Mouse (Mus musculus): Measurements from ENCODE around the gene Lbx2. TPM values are rescaled to one million over a fixed set of nuclear protein-coding genes. Genes with fewer than 3 reads are reported as not detected.
A peak's percentile ranks its signal among the peaks of the same experiment; 100 is the strongest.

Gene Lbx2
- total RNA-seq, 2 experiments from 2014 or later, result 7.9 to 15.5 TPM

- peak; percentile 38 to 43 for DNase-seq
These were observed 15.6 kb upstream of the Lbx2 start for GRCm38 (mm10) chr6:83070311-83071219.

DNA sequence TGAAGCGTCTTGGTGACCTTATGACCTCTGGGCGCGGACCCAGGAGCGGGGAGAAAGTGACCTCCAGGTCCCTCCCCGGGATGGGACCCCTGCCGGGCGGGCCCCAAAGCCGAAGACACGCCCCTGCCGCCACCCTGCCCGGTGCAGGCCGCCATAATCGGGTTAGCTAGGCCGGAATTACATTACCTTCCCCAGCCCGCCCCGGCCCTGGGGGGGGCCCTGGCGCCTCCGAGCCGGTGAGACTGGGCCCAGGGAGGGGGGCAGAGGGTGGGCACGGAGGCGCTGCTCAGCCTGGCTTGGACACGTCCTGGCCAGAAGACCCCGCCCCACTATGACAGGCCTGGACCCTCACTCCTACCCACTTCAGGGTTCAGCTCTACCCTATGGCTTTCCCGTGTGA is 14.9 kb upstream of the Lbx2 start:
- peak; percentile 37 to 48 for DNase-seq

DNA sequence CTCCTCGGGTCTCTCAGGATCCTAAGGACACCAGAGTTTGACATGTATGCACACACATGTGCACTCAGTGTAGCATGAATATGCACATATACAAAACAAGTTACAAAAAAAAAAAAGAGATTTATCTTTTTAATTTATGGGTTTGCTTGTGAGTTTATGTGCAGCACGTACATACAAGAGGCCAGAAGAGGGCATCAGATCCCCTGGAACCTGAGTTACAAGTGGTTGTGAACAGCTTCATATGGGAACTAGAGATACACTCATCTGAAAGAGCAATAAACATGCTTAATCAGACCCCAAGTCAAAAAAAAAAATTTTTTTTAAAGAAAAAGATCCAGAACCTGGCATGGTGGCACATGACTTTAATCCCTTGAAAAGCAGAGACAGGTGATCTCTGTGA is 11.2 kb upstream of the Lbx2 start:
- peak in 1 of 2 experiments; percentile 37 for DNase-seq

GRCm38 (mm10) chr6:83077630-83078323 is 8.4 kb upstream of the Lbx2 start, which contains the start of gene Pcgf1:
TSS of gene Pcgf1 (plus strand) at chr6:83077869.
- peak; percentile 55 to 65 for DNase-seq

DNA sequence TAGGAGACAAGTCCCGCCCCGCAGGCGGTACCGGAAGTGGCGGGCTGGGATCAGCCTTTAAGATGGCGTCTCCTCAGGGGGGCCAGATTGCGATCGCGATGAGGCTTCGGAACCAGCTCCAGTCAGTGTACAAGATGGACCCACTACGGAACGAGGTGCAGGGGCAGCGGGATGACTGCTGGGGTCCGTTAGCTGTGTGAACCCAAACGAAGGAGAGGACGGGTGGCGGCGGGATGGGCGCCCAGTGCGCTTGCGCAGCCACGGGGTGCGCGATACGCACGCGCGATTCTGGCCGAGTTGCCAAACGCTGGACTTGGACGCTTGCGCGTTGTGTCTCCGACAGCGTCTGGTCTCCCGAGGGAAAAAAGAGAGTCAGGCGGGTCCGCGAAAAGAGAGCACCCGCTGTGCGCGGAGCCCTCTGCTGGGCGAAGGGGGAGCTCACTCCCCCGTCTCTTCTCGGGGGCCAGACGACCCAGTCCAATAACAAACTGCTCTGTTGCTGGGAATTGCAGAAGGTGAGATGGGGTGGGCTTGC is 7.8 kb upstream of the Lbx2 start:
- peak; percentile 98 to 99 for DNase-seq

DNA sequence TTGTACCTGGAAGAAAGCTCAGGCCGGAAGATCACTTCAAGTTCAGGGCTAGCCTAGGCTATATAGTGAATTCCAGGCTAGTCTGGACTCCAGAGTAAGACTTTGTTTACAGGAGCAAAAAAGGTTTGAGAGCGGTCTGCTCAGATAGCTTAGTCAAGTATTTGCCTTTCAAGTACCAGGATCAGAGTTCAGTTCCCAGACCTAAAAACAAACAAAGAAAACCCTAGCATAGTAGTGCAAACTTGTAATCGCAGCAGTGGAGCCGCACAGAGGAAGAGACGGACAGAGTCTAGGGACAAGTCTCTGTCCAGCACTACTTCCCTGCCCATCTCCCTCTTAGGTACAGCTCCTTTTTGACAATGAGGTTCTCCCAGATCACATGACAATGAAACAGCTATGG is 6.0 kb upstream of the Lbx2 start:
- no peak for DNase-seq

- no peak for DNase-seq
These were observed 2.7 kb upstream of the Lbx2 start for GRCm38 (mm10) chr6:83083497-83083896.

DNA sequence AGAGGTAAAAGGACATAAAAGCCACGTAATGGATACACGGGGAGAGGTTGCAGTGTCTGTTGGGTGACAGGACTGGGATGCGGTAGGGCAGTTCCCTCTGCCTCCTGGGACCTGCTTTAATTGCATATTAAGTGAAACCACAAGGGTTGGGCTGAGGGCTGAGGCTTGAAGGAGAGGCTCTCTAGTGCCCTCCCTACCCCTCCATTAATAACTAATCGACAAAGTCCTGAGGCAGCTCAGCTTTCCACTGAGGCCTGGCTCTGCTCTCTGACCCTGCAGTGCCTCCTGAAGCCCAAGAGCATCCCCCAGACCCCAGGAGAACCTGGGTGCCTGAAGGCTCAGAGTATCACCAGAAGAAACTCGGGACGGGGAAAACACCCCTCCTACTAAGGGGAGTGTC is 1.7 kb upstream of the Lbx2 start:
- DNase-seq, result no peak

DNA sequence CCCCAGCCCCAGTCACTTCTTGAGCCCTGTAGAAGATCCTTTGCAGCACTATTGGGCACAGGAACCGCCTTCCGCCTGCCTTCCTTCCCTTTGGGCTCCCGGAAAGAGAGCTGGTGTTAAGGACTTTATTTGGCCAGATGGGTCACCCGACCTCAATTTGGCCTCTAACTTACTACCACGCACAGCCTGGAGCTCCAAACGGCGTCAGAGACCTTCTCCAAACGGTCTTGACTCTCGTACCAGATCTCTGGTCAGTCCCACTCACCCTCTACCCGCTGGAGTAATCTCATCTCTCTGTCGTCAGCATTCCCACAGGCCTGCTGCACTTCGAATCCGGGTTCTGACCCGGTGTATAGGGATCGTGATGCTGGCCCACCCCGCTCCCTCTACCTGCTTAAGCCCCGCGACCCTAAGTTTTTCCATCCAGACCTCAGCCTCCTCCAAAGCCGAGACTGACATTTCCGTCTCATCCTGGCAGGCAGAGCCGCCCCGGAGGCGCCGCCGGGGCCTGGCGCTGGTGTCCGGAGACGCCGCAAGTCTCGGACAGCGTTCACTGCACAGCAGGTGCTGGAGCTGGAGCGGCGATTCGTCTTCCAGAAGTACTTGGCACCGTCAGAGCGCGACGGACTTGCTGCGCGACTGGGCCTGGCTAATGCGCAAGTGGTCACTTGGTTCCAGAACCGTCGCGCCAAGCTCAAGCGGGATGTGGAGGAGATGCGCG is 1.2 kb downstream of the Lbx2 start:
- peak; percentile 73 to 78 for DNase-seq

DNA sequence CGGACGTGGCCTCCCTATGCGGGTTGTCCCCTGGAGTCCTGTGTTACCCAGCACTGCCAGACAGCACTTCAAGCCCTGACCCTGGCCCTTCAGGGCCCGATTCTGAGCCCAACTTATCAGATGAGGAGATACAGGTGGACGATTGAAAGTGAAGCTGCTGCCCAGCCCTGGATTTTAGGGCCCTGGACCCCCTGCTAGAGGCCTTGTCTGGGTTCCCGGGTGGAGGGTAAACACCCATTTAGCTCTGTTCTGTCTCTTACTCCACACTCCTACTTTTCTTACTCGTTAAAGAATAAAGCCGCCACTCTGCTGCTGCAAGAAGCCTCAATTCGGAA is 1.7 kb downstream of the Lbx2 start:
- DNase-seq, result no peak

- peak; percentile 59 to 75 for DNase-seq
These were observed 6.4 kb downstream of the Lbx2 start for GRCm38 (mm10) chr6:83092416-83093127.

DNA sequence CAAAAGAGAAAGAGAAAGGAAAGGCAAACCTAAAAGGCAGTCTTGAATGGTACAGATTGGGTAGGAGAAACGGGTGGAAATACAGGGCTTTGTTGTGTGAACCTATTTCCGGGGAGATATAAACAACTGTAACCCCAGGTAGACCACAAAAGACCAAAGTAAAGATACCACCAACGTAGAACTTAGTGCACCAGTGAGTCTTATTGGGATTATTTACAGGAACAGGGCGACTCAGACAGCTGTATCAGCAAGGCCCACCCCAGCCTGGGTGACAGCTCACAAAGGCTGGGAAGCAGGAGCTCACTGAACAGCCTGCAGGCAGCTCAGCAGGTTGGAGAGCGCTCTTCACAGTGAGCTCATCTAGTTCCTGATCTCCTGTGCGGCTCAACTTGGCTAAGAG is 9.8 kb downstream of the Lbx2 start:
- DNase-seq, result peak in 1 of 2 experiments; percentile 49

DNA sequence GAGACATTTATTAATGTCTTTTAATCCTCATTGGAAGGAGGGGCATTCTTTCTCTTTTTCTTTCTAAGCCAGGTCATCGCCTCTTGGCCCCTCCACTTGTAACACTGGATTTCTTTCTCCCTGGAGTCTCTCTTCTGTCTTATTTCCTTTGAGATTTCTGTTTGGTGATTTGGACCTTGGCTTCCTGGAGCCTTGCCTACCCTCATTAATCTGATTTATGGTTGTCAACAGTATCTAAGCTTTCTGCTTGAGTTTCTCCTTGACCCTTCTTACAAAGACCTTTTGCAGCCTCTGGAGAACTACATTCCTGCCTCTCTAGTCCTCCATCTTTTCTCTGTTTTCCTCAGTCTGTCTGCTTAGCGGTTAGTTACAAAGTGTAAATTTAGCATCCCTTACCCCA is 12.2 kb downstream of the Lbx2 start:
- peak in 1 of 2 experiments; percentile 64 for DNase-seq

DNA sequence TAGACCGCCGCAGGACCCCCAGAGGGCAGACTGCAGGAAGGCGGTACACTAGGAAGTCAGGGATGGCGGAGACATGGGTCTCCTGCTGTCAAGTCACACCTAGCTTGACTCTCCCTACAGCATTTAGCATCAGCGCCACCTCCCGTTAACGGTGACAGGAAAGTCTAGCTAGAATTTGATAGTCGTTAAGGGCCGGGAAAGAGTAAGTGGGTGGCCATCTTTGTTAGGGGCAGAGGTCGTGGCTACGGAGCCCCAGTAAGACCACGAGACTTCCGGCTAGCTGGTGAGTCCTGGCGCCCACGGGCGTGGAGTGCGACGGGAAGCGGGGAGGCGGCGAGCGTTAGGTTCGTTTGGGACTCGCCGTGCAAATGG is 15.1 kb downstream of the Lbx2 start, which contains the start of the genes Ccdc142 and Gm42688:
Gene Ccdc142, plus strand, starts transcription at position 286 of the 372 bp plus-strand sequence.
Gene Gm42688, plus strand, starts transcription at position 302 of the 372 bp plus-strand sequence.
- peak; percentile 92 for DNase-seq

DNA sequence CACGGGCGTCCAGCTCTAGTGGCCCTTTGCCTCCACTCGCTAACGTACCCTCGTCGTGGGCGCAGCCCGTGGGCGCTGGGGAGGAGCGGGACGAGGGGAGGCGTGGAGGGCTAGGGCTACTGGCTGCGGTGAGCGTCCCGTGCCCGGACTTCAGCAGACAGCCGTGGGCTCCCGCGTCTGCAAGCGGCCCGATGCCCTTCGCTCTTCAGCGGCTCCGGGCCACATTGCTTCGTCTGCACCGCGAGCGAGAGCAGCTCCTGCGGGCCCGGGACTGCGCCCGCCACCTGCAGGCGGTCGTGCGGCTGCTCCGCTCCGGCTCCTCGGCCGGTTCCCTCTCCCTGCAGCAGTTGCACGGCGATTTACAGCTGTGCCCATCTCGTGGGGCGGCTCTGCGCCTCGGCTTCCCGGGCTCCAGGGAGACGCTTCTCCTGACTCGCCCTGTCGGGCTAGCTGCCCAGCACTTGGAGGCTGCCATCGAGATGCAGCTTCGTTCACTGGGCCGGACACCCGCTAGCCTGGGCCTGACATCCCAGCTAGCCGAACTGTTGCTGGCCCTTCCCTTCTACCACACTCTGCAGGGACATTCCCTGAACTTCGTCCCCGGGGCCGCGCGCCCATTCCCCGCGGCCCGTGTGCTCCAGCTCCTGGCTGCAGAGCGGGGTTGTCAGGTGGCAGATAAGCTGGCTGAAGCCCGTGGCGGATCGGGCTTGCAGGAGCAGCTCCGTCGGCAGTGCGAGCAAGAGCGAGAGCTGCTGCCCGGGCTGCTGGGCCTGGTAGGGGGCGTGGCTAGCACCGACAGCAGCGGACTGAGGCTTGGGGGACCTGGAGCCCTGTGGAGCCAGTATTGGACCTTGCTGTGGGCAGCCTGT is 15.8 kb downstream of the Lbx2 start:
- DNase-seq, result peak; percentile 80 to 88

DNA sequence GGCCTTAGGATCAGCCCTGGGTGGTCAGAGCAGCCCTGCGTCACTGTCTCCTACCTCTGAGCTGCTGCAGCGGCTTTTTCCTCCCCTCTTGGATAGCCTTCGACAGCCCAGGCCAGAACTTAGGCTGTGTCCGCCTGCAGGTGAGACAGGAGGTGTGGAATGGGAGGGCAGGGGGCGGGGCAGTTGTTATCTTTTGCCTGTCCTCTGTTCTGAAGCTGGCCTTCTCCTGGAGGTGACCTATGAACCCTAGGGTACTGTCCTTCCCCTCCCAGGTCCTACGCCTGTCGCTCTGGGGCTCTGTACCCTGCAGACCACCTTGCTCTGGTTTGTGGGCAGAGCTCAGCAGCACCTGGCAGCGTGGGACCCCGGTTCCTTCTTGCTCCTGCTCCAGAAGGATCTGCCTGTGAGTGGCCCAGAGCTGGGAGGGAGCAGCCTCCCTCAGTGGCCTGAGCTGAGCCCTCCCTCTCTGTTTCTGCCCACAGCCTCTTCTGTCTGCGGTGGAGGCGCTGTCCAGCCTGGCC is 17.0 kb downstream of the Lbx2 start:
- DNase-seq, result no peak

DNA sequence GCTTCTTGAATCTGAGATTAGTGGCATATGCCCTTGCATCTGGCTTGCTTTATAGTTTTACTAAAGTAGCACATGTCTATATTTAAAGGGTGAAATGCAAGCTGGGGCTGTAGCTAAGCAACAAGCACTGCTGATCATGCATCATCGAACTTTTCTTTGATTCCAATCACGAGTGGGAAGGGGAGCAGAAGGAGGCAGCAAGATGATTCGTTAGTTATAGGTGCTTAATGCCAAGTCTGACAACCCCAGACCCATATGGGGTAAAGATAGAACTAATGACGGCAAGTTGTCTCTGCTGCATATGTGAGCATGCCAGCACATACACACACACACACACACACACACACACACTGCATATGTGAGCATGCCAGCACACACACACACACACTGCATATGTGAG is 18.0 kb downstream of the Lbx2 start:
- no peak for DNase-seq

GRCm38 (mm10) chr6:83107566-83108400 is 21.6 kb downstream of the Lbx2 start:
- peak; percentile 87 to 89 for DNase-seq

All from adrenal gland, postnatal 36 days (tissue).